Comparison of ENCODE assay signal across 8 mouse cellular contexts in genomic region chr11:95006525-95007219, GRCm38 (mm10). TPM values are rescaled to one million over a fixed set of nuclear protein-coding genes. Genes with fewer than 3 reads are reported as not detected.
A peak's percentile ranks its signal among the peaks of the same experiment; 100 is the strongest.
DNase-seq lines count a peak whose midpoint lies in the region; ATAC-seq and TF ChIP-seq lines count a peak whose summit lies in the region.

No protein-coding gene starts in this region.

- peak; percentile 45 for DNase-seq in ES-CJ7 (ENCODE audit: low read depth, low spot score)
- peak; percentile 61 for DNase-seq in brain, embryonic 18.5 days (ENCODE audit: low read depth, low spot score)
- peak; percentile 92 for DNase-seq in forebrain, embryonic 11.5 days (ENCODE audit: low spot score)
- DNase-seq in heart, postnatal 0 days (ENCODE audit: low spot score): peak; percentile 73
- peak; percentile 85 to 90 for DNase-seq in kidney, postnatal 25 days
- peak; percentile 68 to 76 for DNase-seq in thymus, postnatal 10 days (ENCODE audit: low spot score in 2 of 2)

- H3K4me3 ChIP-seq in forebrain, embryonic 11.5 days (ENCODE audit: low read depth, low read length): peak overlapping the region; percentile 36
- H3K4me3 ChIP-seq in heart, postnatal 0 days (ENCODE audit: low read depth, low read length): peak overlapping the region; percentile 47
- H3K4me3 ChIP-seq in lung, embryonic 16.5 days (ENCODE audit: low read length): peak overlapping the region; percentile 50

- WGBS in forebrain, embryonic 11.5 days: 2% methylated on average over 27 of the region's 27 CpGs
- 1% methylated on average over 27 of the region's 27 CpGs for WGBS in heart, postnatal 0 days
- WGBS in lung, embryonic 16.5 days: under 1% methylated on average over 27 of the region's 27 CpGs

- ATAC-seq in forebrain, embryonic 11.5 days (replicated peaks; ENCODE audit: low FRiP score): peak; percentile 65
- peak; percentile 62 for ATAC-seq in heart, postnatal 0 days (ENCODE audit: insufficient read depth, low read depth)
- ATAC-seq in lung, embryonic 16.5 days (ENCODE audit: low read depth): peak; percentile 71
- ATAC-seq in neutrophil, adult 5-6 weeks (ENCODE audit: extremely low read depth, insufficient number of reproducible peaks, low FRiP score, poor library complexity, severe bottlenecking): peak; percentile 51

- peaks cover 16% of the 10 kb centered on the region for H3K4me1 ChIP-seq in forebrain, embryonic 11.5 days (replicated peaks; ENCODE audit: control insufficient read depth, insufficient read depth, low read length)
- H3K4me1 ChIP-seq in heart, postnatal 0 days (ENCODE audit: control insufficient read depth, insufficient read depth): peaks cover 20% of the 10 kb centered on the region
- peaks cover 30% of the 10 kb centered on the region for H3K4me1 ChIP-seq in lung, embryonic 16.5 days (replicated peaks; ENCODE audit: control insufficient read depth, insufficient read depth, low read length)

- no peaks in the 10 kb centered on the region for H3K27me3 ChIP-seq in forebrain, embryonic 11.5 days (ENCODE audit: control insufficient read depth, insufficient read depth, low read length)
- H3K27me3 ChIP-seq in heart, postnatal 0 days (ENCODE audit: control insufficient read depth, insufficient read depth, low read length): no peaks in the 10 kb centered on the region
- H3K27me3 ChIP-seq in lung, embryonic 16.5 days (ENCODE audit: control insufficient read depth, insufficient read depth, low read depth, low read length): no peaks in the 10 kb centered on the region

- peak overlapping the region; percentile 85 for H3K4me2 ChIP-seq in forebrain, embryonic 11.5 days (ENCODE audit: low read depth, low read length, severe bottlenecking)
- peak overlapping the region; percentile 80 for H3K4me2 ChIP-seq in heart, postnatal 0 days (ENCODE audit: low read depth, low read length)
- H3K4me2 ChIP-seq in lung, embryonic 16.5 days (ENCODE audit: low read depth, low read length): peak overlapping the region; percentile 79

- no peaks in the 10 kb centered on the region for H3K9me3 ChIP-seq in forebrain, embryonic 11.5 days (ENCODE audit: control insufficient read depth, low read length)
- H3K9me3 ChIP-seq in heart, postnatal 0 days (replicated peaks; ENCODE audit: control insufficient read depth, low read length): no peaks in the 10 kb centered on the region
- no peaks in the 10 kb centered on the region for H3K9me3 ChIP-seq in lung, embryonic 16.5 days (ENCODE audit: control insufficient read depth, low read length)

- no peak for TF ChIP-seq CTCF in heart, postnatal 0 days (IDR thresholded peaks at IDR 0.05; ENCODE audit: low read depth)

- peak overlapping the region; percentile 12; the same call in 1 of the 2 replicates for H3K27ac ChIP-seq in forebrain, embryonic 11.5 days (ENCODE audit: low read depth, low read length)
- H3K27ac ChIP-seq in heart, postnatal 0 days (ENCODE audit: low read depth): peak overlapping the region; percentile 54; the same call in 1 of the 2 replicates
- H3K27ac ChIP-seq in lung, embryonic 16.5 days (ENCODE audit: low read length): peak overlapping the region; percentile 69

- H3K9ac ChIP-seq in forebrain, embryonic 11.5 days (ENCODE audit: low read length): peak overlapping the region; percentile 65
- peak overlapping the region; percentile 51; the same call in 1 of the 2 replicates for H3K9ac ChIP-seq in heart, postnatal 0 days (replicated peaks; ENCODE audit: low read depth, low read length)
- peak overlapping the region; percentile 66 for H3K9ac ChIP-seq in lung, embryonic 16.5 days (ENCODE audit: low read length)

- H3K36me3 ChIP-seq in forebrain, embryonic 11.5 days (ENCODE audit: control insufficient read depth, insufficient read depth, low read length): peaks cover 13% of the 10 kb centered on the region; the same call in 1 of the 2 replicates
- H3K36me3 ChIP-seq in heart, postnatal 0 days (replicated peaks; ENCODE audit: control insufficient read depth, insufficient read depth, low read length): peaks cover 29% of the 10 kb centered on the region
- H3K36me3 ChIP-seq in lung, embryonic 16.5 days (ENCODE audit: control insufficient read depth, insufficient read depth, low read length): peaks cover 18% of the 10 kb centered on the region

- TF ChIP-seq EP300 in heart, postnatal 0 days (IDR thresholded peaks at IDR 0.05; ENCODE audit: low read depth): peak; percentile 23; the same call in 1 of the 2 replicates

RNA-seq across cellular contexts. Expression of gene Samd14, which starts 3.0 kb away (rescaled TPM):
- polyA plus RNA-seq in forebrain, embryonic 11.5 days (2014; fragmentation: Nextera tagmentation; extraction: Ambion mirVana): 56.8 and 59.2 TPM in 2 replicates
- total RNA-seq in heart, postnatal 0 days (2014; rRNA removed; ENCODE audit: low replicate concordance): 6.2 and 9.5 TPM in 2 replicates
- 4.6 and 4.8 TPM in 2 replicates for polyA plus RNA-seq in heart, postnatal 0 days (2015; fragmentation: Nextera tagmentation; extraction: Ambion mirVana)
- polyA plus RNA-seq in lung, embryonic 16.5 days (2015; fragmentation: Nextera tagmentation; extraction: Ambion mirVana): 13.4 and 14.0 TPM in 2 replicates
- 0.81 and 3.1 TPM in 2 replicates for total RNA-seq in neutrophil, adult 5-6 weeks (2017)

RNA-seq across cellular contexts. Expression of gene Ppp1r9b, which starts 15.8 kb away (rescaled TPM):
- polyA plus RNA-seq in forebrain, embryonic 11.5 days (2014; fragmentation: Nextera tagmentation; extraction: Ambion mirVana): 17.2 and 18.6 TPM in 2 replicates
- total RNA-seq in heart, postnatal 0 days (2014; rRNA removed; ENCODE audit: low replicate concordance): 27.6 and 38.6 TPM in 2 replicates
- 4.5 and 4.7 TPM in 2 replicates for polyA plus RNA-seq in heart, postnatal 0 days (2015; fragmentation: Nextera tagmentation; extraction: Ambion mirVana)
- 8.2 and 8.3 TPM in 2 replicates for polyA plus RNA-seq in lung, embryonic 16.5 days (2015; fragmentation: Nextera tagmentation; extraction: Ambion mirVana)
- 118 and 120 TPM in 2 replicates for total RNA-seq in neutrophil, adult 5-6 weeks (2017)

RNA-seq across cellular contexts. Expression of gene Sgca, which starts 30.5 kb away (rescaled TPM):
- polyA plus RNA-seq in forebrain, embryonic 11.5 days (2014; fragmentation: Nextera tagmentation; extraction: Ambion mirVana): not detected in 2 replicates
- 47.5 and 313 TPM in 2 replicates for total RNA-seq in heart, postnatal 0 days (2014; rRNA removed; ENCODE audit: low replicate concordance)
- polyA plus RNA-seq in heart, postnatal 0 days (2015; fragmentation: Nextera tagmentation; extraction: Ambion mirVana): 62.2 and 62.4 TPM in 2 replicates
- 1.3 and 1.4 TPM in 2 replicates for polyA plus RNA-seq in lung, embryonic 16.5 days (2015; fragmentation: Nextera tagmentation; extraction: Ambion mirVana)
- total RNA-seq in neutrophil, adult 5-6 weeks (2017): not detected in 2 replicates

RNA-seq across cellular contexts. Expression of gene Pdk2, which starts 34.5 kb away (rescaled TPM):
- 16.5 and 17.4 TPM in 2 replicates for polyA plus RNA-seq in forebrain, embryonic 11.5 days (2014; fragmentation: Nextera tagmentation; extraction: Ambion mirVana)
- total RNA-seq in heart, postnatal 0 days (2014; rRNA removed; ENCODE audit: low replicate concordance): 121 and 168 TPM in 2 replicates
- polyA plus RNA-seq in heart, postnatal 0 days (2015; fragmentation: Nextera tagmentation; extraction: Ambion mirVana): 179 and 186 TPM in 2 replicates
- 37.3 and 43.3 TPM in 2 replicates for polyA plus RNA-seq in lung, embryonic 16.5 days (2015; fragmentation: Nextera tagmentation; extraction: Ambion mirVana)
- 2.9 and 5.2 TPM in 2 replicates for total RNA-seq in neutrophil, adult 5-6 weeks (2017)

RNA-seq across cellular contexts. Expression of gene Hils1, which starts 39.3 kb away (rescaled TPM):
- polyA plus RNA-seq in forebrain, embryonic 11.5 days (2014; fragmentation: Nextera tagmentation; extraction: Ambion mirVana): not detected in 2 replicates
- not detected in 2 replicates for total RNA-seq in heart, postnatal 0 days (2014; rRNA removed; ENCODE audit: low replicate concordance)
- polyA plus RNA-seq in heart, postnatal 0 days (2015; fragmentation: Nextera tagmentation; extraction: Ambion mirVana): 0.27 TPM in 1 of 2 replicates, not detected in the other
- not detected in 2 replicates for polyA plus RNA-seq in lung, embryonic 16.5 days (2015; fragmentation: Nextera tagmentation; extraction: Ambion mirVana)
- total RNA-seq in neutrophil, adult 5-6 weeks (2017): not detected in 2 replicates

Comparison
In these comparisons a context has a peak if more than half of its experiments do, and no peak if none do; other contexts are left out.
1. Peak in every context shown above with its lines: DNase-seq, ATAC-seq, H3K4me3 ChIP-seq and H3K27ac ChIP-seq.
2. H3K27ac ChIP-seq: peak in every context shown above with its lines; median percentile 69 in lung, embryonic 16.5 days; 54 in heart, postnatal 0 days; 12 in forebrain, embryonic 11.5 days.
3. RNA of gene Sgca, which starts 30.5 kb away (polyA plus RNA-seq): 62.2 to 62.4 TPM in heart, postnatal 0 days; 1.3 to 1.4 TPM in lung, embryonic 16.5 days and not detected in forebrain, embryonic 11.5 days; every median in the first group is over 10 times any median in the second.